ENCODE assay signal across 8 mouse cellular contexts in genomic region chr7:35025409-35026275, GRCm38 (mm10). TPM values are rescaled to one million over a fixed set of nuclear protein-coding genes. Genes with fewer than 3 reads are reported as not detected.
DNase-seq lines count a peak whose midpoint lies in the region; ATAC-seq lines count a peak whose summit lies in the region.

No protein-coding gene starts in this region.

- intact Hi-C loops in left cerebral cortex, postnatal 14 days (cut with DNase I) = loop anchor here (1.0 to 2.0 kb wide), 2 partner anchors 144 to 349 kb away; no protein-coding TSS in a partner anchor

- peak; percentile 69 for ATAC-seq in activated CD4-positive, CD25-positive, alpha-beta regulatory T cell, adult 4 months
- peak; percentile 81 for ATAC-seq in megakaryocyte-erythroid progenitor cell, adult 5-6 weeks (replicated peaks; ENCODE audit: low FRiP score, low TSS enrichment, poor library complexity, severe bottlenecking)

- DNase-seq in cerebellum, postnatal 36 days = peak; percentile 82 to 87
- DNase-seq in gastrocnemius, adult 8-10 months (ENCODE audit: low spot score in 2 of 2) = peak; percentile 65 to 71
- peak; percentile 31 for DNase-seq in hindlimb bud, embryonic 11.5 days (ENCODE audit: extremely low spot score, low read depth, low spot score)
- peak; percentile 84 to 86 for DNase-seq in left cerebral cortex, postnatal 14 days (ENCODE audit: low spot score in 2 of 2)
- peak; percentile 73 for DNase-seq in right cerebral cortex, postnatal 25 days
- peak; percentile 51 to 71 for DNase-seq in urinary bladder, postnatal 4 days (ENCODE audit: low spot score in 2 of 2)

RNA-seq across cellular contexts. Expression of gene Cebpg, which starts 30.7 kb away (rescaled TPM):
- polyA plus RNA-seq in activated CD4-positive, CD25-positive, alpha-beta regulatory T cell, adult 4 months (2017; shearing (Covaris generic)) = 1 to 10 TPM; 7.8 to 8.6 TPM
- 10 to 100 TPM; 33.0 to 39.8 (median 36.6) TPM for total RNA-seq in gastrocnemius, adult 8-10 months (2022)
- total RNA-seq in left cerebral cortex, postnatal 14 days (2021) = 10 to 100 TPM; 27.0 to 31.4 TPM
- total RNA-seq in megakaryocyte-erythroid progenitor cell, adult 5-6 weeks (2014; fragmentation: Nextera tagmentation) = 20.7 and 21.9 TPM in 2 replicates
- 30.2 and 54.0 TPM in 2 replicates for total RNA-seq in megakaryocyte-erythroid progenitor cell, adult 5-6 weeks (2017)

Comparison
In these comparisons a context has a peak if more than half of its experiments do, and no peak if none do; other contexts are left out.
1. Peak in every context shown above with its lines: DNase-seq and ATAC-seq.
2. DNase-seq: peak in every context shown above with its lines; median percentile 85 in left cerebral cortex, postnatal 14 days; 84 in cerebellum, postnatal 36 days; 73 in right cerebral cortex, postnatal 25 days; 68 in gastrocnemius, adult 8-10 months; 61 in urinary bladder, postnatal 4 days; 31 in hindlimb bud, embryonic 11.5 days.